Mouse (Mus musculus) G1E-ER4 (cell line): ENCODE measurements around the gene Bhlha9. TPM values are rescaled to one million over a fixed set of nuclear protein-coding genes. Genes with fewer than 3 reads are reported as not detected.
"Not testable (repeated sequence)": the region's sequence is repeated elsewhere in the genome, so short reads cannot be mapped to it uniquely, and the experiment has no call there.

Experiments used
- GATA1 ChIP-seq: IDR thresholded peaks from one replicate; pipeline ENCODE4 v1.8.0; 2012; ENCODE audit warnings: low read length, inconsistent platforms
- polyA plus RNA-seq: library from polyadenylated mRNA; stranded (reverse); fragments of >175 nt; gene quantifications from 2 replicates; pipeline ENCODE4 v1.2.3, GENCODE M21; 2012

The Bhlha9 gene
- polyA plus RNA-seq, 1 experiment = not detected

DNA sequence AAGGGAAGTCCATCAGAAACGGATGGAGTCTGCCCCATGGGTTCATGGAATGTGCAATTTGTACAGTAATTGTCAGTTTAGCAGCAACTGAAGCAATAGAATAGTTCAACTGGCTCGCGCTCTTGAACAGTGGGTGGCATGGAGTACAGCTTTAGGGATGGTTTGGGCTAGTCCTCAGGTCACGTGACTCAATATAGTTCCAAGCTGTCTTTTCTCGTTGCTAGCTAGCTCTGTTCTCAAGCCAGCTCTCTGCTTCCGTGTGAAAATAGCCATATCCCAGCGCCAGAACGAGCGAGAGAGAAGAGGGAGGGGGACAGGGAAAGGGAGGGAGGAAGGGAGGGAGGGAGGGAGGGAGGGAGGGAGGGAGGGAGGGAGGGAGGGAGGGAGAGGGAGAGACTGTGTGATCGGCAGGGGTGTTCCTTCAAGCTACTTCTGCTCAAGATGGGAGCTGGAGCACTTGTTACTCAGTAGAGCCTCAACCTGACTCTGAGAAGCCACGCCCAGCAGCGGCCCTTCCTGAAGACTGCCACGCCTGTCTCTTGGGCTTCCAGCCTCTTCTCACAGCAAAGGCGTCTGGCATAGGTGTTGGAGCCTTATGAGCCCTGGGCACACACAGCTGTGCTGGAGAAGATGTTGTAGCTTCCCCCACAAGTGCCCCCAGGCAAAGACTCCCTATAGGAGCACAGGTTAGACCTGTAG is 21.3 kb upstream of the Bhlha9 start:
- TF ChIP-seq GATA1 = no peak

DNA sequence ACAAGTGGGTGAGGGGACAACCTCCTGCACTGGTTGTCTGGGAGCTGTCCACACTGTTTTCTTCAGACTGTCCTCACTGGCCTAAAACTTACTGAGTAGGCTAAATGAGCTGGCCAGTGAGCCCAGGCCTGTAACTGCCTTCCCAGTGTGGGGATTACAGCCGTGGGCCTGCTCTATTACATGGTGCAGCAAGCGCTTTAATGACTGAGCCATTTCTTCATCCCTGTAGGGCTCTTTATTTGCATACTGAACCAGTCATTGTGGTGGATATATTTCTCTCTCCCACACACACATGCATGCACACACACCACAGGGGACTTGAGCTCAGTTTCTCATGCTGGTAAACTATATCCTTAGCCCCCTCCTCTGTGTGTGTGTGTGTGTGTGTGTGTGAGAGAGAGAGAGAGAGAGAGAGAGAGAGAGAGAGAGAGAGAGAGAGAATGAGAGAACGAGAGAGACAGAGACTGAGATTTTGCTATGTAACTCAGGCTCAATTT is 19.4 kb upstream of the Bhlha9 start:
- no peak for TF ChIP-seq GATA1

DNA sequence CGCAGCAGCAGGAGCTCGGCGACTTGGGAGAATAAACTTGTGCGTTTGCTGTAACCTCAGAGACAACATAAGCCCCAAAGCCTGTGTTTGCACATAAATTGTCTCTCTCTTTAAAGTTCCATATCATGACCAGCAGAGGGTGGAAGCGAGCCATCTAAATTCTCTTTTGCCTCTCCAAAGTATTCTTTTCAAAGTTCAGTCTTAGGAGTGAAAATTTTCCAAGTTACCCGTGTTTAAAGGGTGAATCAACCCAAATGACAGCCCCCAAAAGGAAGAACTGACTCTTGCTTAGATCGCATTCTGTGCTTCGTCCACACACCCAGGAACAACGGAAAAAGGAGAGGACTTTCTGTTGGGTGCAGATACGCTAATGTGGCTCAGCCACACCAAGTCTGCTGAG is 17.2 kb upstream of the Bhlha9 start:
- TF ChIP-seq GATA1 = no peak

DNA sequence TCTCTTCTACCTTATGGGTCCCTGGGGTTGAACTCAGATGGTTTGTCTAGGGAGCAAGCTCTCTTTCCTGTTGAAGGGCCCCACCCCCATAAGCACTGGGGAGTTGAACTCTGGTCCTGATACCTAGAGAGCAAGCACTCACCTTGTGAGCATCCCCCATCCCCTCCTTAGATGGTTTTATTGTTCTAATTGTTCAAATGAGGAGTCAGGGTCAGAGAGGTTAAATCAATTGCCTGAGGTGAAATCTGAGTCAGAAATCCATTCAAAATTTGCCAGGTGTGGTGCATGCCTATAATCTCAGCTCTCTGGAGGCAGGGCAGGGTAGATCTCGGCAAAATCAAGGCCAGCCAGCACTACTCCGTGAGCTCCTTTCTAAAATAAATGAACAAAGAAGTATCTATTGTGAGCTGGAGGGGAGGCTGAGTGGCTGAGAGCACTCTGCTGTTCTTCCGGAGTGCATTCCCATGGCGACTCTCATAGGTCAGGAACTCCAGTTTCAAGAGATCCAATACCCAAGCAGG is 14.8 kb upstream of the Bhlha9 start:
- TF ChIP-seq GATA1 = no peak

DNA sequence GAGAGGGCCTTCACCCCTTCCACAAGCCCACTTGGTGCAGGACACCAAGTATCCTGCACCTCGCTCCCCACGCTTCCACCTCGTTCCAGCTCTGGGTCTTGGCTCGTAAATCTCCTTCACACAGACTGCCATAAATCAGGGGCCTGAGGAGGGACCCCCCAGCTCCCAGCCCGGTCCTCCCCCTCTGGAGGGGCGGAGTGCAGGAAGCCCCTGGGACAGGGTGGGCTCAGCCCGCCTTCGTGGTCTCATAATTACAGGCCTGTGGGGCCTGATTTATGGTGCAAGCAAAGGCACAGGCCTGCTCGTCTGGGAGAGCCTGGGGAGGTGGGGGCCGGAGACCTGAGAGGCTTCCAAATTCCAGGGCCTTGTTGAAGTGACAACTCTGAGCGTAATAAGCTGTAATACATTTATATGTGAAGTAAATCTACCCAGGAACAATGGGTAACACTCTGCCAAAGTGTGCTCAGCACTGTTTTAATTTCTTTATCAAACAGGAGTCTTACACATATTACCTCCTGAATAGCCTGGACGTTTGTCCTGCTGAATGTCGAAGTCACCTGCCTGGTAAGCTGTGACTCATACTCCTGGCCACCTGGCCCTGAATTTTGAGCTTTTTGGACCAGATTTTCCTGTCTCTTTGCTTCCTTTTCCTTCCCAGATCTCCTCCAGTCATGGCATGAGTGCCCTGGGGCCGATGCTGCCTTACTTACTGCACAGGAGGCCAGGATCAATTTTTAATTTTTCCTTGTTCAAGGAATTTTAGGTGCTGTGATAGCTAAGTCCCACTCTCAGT is 12.9 kb upstream of the Bhlha9 start:
- no peak for TF ChIP-seq GATA1

DNA sequence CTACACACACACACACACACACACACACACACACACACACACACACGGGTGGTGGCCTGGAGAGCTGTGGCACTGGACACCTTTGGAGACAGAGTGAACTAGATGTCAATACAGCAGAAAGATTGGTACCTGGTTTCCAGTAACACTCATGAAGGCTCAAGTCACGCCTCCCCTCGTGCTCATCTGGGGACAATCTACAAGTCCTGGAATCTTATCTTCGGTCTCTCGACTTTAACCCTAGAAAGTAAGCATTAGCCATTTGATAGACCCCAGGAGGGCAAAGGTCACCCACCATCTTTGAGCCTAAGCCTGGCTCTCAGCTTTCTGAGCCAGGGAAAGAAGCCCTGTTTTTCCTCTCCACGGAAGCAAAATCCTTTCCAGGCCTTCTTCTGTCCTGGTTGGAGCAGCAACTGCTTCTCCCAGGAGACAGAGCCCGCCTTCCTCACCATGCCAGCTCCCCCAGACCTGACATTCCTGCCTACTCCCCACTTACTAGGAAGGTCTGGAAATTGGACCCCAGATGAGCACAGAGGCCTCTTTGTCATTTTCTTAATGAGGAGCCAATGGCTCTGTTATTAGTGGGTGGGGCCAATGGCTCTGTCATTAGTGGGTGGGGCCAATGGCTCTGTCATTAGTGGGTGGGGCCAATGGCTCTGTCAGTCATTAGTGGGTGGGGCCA is 10.3 kb upstream of the Bhlha9 start:
- TF ChIP-seq GATA1 = no peak

DNA sequence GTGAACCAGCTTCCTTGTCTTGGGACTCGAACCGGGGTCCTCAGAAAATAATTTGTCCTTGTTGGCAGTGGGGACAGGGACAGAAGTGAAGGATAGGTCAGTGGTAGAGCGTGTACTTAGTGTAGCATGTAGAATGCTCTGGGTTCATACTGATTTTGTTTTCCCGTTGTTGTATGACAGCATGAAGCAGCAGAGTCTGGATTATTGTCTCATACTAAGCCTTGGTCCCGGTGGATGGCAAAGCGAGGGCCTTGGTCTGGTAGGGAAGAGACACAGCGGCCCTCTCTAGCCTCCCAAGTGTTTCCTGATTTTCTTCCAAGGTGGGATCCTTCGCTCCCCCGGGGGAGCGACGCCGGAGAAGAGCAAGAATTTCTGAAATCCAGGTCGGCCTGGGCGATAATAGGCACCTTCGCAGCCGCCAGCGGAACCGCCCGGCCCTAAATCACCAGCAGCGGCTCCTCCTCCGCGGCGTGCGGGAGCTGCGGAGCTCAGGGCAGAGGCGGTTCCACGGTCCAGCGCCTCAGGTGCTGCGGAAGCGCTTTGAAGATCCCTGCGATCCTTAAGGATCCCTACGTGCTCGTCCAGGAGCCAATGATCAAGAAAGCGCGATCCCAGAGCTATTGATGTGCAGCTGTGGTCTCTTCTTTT is 6.1 kb upstream of the Bhlha9 start:
- TF ChIP-seq GATA1 = no peak

DNA sequence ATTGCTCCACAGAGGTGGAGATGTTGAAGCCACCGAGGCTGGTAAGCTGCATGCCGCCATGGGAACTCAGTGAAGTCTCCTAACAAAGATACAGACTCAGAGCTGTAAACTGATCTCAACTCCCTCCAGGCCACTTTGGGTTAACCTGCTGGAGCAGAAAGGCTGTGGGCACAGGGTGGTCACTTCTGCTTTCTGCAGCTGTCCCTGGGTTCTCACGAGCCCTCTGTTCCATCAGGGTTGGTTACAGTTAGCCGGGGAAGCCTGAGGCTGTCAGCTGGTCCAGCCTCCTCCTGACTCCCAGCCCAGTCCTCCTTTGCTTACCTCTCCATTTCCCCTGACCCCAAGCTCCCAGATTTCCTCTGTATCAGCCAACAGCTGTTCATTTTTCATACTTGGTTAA is 4.5 kb upstream of the Bhlha9 start:
- no peak for TF ChIP-seq GATA1

DNA sequence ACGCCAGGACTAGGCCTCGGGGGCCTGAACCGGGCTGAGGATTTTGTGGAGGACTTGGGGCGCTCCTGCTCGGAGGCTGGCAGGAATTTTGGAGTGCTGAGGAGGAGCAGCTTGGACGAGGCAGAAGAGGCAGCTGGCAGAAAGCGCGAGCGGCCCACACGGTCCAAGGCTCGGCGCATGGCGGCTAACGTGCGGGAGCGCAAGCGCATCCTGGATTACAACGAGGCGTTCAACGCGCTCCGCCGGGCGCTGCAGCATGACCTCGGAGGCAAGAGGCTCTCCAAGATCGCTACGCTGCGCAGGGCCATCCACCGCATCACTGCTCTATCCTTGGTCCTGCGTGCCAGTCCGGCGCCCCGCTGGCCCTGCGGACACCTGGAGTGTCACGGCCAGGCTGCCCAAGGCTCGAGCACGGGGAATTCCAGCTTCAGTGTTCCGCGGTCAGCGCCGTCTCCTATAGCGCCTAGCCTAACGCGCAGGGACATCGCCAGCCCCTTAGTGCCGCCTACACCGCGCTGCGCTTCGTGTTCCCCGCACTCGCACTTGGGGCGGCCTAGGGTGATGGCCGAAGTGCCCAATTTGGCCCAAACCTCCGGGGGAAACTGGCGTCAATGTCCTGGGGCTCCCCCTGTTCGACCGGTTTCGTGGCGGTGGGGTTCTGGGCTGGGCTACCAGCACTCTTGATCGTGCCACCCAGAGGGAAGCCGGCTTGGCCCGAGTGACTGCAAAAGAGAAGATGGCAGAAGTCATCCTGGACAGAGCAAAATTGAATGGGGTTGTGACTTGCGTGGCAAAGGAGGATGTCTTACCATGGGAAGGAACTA is 503 bp downstream of the Bhlha9 start:
- no peak for TF ChIP-seq GATA1

DNA sequence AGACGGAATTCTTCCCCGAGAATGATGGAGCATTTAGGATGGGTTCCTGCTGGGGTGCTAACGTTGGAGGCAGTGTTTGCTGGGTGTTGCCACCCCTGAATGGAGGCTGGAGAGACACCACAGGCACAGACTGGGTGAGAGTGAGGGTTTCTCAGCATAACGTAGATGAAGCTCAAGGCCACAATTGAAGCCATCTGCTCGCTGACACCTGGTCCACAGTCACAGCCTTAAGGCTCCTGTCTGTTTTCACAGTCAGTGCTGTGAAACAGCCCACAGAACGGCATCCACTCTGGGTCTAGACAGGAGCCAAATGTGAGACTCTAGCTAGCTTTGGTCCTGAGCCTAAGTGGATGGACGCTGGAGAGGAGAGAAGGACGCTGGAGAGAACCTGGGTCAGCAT is 1.9 kb downstream of the Bhlha9 start:
- no peak for TF ChIP-seq GATA1

DNA sequence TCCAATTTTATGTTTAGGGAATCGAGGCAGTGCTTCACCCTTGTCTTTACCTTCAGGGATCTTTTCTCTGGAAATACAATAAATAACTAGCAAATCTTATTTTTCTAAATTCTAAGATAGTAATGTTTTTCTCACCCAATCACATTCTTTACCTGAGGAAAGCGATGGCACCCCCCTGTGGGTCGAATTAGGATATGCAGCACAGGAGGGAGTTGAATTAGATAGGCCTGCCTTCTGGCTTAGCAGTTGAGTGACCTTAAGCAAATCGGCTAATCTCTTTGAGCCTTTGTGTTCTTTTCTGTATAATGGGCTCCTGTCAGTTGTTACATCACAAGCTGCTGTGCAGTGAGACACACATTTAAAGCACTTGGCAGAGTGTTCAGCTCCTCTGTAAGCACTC is 2.4 kb downstream of the Bhlha9 start:
- no peak for TF ChIP-seq GATA1

DNA sequence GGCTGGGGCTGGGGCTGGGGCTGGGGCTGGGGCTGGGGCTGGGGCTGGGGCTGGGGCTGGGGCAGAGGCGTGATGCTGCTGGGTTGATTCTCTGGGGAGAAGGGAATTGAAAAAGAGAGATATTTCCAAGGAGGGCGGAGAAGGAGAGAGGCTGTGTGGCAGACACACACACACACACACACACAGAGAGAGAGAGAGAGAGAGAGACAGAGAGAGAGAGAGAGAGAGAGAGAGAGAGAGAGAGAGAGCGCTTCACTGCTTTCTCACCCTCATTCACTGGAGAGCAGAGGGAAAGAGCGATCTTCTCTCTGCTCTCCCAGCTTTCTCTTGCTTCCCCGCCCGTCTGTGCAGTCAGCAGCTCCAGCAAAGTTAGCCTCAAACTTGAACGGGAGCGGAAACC is 7.2 kb downstream of the Bhlha9 start, which contains the start of gene Trarg1:
Trarg1 (plus strand) TSS at position 301 of the 400 bp plus-strand sequence.
- TF ChIP-seq GATA1 = not testable (repeated sequence)

DNA sequence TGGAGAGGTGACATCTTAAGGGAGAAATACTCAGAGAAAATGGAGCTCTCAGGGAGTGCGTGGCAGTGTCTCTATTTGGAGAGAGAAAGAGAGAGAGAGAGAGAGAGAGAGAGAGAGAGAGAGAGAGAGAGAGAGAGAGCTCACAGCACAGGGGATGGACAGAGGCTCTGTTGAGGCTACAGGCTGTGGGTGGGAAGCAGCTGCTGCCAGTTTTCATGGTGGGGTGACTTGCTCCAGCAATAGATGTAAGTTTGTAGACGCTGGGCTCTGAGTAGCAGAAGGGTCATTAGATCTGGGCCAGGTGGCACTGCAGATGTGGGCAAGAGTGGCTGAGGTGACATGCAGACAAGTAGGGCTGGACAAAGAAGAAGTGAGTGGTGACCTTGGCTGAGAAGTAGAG is 13.3 kb downstream of the Bhlha9 start:
- no peak for TF ChIP-seq GATA1

DNA sequence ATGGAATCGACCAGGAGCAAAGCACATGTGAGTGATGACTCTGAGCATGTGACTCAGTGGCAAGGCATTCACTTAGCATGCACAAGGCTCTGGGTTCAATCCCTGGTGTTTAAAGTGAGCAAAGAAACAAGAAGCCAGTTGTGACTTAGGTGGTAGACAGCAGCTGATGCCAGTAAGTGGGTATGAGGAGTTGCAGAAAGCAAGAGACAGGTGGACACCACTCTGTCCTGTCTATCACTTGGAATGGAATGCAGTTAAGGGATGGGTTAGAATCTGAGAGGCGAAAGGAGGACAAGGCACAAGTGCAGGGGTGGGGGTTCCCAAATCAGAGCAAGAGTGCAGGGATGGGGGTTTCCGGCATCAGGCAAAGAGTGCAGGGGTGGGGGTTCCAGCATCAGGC is 19.8 kb downstream of the Bhlha9 start:
- TF ChIP-seq GATA1 = no peak

DNA sequence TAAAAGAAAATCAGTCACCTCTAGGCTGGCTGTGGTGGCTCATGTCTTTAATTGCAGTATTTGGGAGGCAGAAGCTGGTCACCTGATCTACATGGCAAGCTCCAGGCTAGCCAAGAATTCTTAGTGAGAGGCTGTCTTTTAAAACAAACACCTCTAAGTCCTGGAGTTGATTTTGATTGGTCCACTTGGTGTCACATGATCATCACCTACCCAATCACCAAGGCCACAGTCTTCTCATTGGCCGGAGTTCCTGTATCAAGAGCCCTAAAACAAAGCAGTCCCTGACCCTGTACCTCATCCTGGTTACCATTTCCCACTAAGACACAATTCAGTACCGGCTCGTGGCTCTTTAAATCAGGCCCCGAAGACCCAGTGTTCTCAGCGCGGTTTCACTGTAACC is 23.5 kb downstream of the Bhlha9 start:
- TF ChIP-seq GATA1 = no peak
